Mouse (Mus musculus) layer of hippocampus, postnatal 10 days (tissue): ENCODE results near the gene Mrpl14. TPM values are rescaled to one million over a fixed set of nuclear protein-coding genes. Genes with fewer than 3 reads are reported as not detected.

Experiments used
- DNase-seq, 2 experiments: peaks; one replicate each; pipeline ENCODE4 v3.0.0; 2021; ENCODE audit warnings: low spot score in 2 of 2
- total RNA-seq, 2 experiments: library from RNA; stranded (reverse); gene quantifications; 2 replicates each; pipeline ENCODE4 v1.2.3; 2021

Mrpl14 gene
- total RNA-seq, 2 experiments from 2014 or later = 37.3 to 42.5 TPM

DNA sequence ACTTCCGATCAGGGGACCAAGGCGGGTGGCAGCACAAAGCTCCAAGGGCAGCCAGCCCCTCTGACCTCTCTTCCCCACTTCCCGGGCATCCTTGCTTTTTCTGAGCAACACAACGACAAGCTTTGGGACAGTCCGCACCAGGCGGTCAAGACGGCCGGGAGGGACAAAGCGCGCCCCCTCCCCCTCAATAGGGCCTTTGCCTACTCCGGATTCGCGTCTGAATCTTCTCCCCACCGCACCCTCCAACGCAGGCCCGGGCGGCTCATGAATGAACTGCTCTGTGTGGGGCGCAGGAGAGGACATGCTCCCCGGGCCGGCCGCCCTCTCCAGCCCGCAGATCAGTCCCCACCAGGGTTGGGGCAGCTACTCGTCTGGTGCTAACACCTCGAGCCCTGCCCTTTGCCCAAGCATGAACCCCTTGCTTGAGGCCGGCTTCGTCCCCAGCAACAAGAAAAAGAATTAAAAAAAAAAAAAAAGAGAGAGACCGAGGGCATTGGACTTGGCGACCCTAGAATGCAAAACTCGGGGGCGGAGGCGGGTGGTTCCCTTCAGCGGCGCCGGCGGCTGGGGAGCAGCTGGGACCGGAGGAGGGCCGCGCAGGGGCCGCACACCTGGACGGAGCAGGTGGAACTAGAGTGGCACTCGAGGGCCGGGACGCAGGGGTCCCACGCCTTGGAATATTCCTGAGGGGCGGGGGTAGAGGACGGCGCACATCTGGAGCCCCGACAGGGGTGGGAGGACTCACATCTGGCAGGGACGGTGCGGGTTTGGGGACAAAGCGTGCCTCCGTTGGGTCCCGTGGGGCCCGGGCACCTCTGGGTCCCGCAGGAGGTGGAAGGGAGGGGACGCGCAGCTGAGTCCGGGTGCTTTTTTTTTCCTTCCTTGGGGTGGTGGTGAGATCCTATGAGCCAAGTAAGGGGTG is 690 bp upstream of the Mrpl14 start:
- DNase-seq = peak; percentile 61 to 73

DNA sequence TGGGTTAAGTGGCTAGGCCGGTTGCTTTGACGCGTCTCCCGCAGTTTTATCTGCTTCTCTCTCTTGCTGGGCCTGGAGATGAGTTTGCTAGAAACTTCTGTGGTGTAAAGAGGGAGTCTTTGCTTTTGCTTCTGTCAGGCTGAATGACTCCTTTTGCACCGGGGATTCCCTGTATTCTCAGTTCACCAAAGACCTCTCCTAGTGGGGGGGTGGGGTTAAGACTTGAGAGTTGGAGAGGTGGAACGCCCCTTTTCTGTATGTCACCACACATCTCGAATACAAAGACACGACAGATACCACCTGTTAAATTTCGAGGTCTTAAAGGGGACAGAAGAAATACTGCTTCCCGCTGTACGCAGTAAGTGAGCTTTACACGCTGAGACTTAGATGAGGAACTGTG is 594 bp downstream of the Mrpl14 start, which contains the start of gene Tmem63b:
Tmem63b (minus strand) TSS at position 190 of the 400 bp plus-strand sequence.
- DNase-seq = no peak

DNA sequence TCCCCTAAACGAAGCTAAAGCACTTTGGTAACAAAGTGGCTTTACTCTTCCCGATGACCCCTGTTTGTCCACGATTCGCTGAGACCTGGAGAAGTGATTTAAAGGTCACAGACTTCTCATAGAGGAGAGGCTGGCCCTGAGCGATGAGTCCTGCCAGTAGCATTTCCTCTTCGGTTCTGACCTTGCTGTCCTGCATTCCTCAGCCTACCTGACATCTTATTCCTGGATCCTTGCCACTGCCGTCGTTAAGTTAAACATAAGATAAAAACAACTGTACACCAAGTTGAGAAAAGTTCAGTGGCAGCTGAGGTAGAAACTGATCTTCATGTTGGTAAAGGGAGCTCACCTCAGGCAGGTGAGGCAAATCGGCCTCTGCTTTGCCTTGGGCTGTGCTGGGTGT is 3.0 kb downstream of the Mrpl14 start:
- no peak for DNase-seq

- no peak for DNase-seq
Measured at GRCm38 (mm10) chr17:45690044-45690443, 3.9 kb downstream of the Mrpl14 start.

- no peak for DNase-seq
Measured at GRCm38 (mm10) chr17:45692159-45692558, 6.0 kb downstream of the Mrpl14 start.

DNA sequence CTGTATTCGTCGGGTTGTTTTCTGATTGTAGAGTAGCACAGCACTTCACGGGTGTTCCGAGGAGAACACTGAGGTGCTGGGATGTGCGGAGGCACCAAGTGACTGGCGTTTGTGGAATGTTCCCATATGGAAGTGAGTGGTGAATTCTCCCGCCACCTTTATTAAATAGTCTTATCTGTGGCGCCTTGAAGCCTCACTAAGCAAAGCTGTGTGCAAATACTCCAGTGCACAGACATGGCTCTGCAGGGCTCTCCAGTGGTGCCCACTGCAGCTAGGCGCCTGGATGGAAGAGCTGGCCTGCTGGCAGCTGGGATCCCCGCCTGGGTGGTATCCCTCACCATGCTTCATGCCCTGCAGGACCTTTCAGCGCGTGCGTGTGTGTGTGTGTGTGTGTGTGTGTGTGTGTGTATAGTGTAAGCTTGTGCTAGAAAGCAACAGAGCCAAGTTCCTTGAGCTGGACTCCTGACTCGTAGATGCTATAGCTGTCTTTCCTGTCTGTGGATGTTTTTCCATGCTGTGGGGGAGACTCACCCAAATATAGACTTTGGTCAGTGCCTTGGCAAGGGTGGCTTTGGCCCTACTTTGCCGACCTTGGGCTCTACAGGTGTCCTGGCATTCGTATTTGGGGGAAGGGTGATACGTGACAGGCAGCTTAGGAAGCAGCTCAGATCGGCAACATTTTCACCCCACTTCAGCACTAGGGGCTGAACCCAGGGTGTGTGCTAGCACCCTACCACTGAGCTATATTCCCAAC is 7.9 kb downstream of the Mrpl14 start:
- no peak for DNase-seq

- no peak for DNase-seq
Measured at GRCm38 (mm10) chr17:45695227-45696120, 9.4 kb downstream of the Mrpl14 start.

GRCm38 (mm10) chr17:45696981-45697380 is 10.9 kb downstream of the Mrpl14 start:
- no peak for DNase-seq

DNA sequence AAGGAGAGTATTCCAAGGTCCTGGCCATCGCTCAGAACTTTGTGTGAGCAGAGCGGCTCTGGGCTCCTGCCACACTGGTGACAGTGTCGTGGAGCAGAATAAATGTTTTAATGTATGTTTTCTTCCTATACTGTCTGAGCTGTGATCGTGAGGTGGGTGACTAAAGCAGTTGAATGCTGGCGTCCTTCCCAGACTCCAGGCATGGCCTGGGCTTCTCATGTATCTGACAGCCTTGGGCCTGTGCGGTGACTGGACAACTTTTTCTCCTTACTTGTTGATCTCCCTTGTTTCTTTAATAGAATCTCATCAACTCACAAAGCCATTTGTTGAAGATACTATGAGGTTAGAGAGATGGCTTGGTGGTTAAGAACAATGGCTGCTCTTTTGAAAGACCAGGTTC is 12.2 kb downstream of the Mrpl14 start:
- DNase-seq = no peak

DNA sequence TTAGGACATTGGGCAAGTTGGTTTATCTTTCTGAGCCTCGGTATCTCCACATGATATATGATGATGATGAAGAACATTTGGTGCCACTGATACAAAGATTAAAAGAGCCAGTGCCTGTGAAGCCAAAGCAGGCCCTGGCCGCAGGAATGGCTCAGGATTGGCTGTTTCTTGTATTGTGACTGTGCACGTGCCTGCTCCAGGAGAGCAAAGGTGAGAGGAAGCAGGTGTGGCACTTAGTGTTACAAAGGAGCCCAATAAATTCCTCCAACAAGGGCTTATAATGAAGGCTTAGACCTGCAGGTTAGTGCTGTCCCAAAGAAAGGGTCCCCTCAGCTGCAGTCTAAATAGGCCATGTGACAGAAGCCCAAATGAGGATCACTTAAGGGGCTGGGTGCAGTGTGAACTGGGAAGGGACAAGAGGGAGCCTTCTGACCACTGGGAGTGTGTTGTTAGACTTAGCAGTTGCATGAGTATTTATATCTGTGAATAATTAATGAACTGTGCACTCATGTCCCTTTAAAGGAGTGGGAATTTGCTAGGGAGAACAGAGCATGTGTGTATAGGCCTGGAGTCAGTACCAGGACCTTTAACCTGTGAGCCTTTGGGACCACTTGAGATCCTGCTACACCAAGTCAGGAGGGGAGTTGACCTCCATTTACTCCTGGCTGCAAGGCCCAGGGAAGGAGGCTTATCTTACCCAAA is 13.1 kb downstream of the Mrpl14 start:
- DNase-seq = no peak

DNA sequence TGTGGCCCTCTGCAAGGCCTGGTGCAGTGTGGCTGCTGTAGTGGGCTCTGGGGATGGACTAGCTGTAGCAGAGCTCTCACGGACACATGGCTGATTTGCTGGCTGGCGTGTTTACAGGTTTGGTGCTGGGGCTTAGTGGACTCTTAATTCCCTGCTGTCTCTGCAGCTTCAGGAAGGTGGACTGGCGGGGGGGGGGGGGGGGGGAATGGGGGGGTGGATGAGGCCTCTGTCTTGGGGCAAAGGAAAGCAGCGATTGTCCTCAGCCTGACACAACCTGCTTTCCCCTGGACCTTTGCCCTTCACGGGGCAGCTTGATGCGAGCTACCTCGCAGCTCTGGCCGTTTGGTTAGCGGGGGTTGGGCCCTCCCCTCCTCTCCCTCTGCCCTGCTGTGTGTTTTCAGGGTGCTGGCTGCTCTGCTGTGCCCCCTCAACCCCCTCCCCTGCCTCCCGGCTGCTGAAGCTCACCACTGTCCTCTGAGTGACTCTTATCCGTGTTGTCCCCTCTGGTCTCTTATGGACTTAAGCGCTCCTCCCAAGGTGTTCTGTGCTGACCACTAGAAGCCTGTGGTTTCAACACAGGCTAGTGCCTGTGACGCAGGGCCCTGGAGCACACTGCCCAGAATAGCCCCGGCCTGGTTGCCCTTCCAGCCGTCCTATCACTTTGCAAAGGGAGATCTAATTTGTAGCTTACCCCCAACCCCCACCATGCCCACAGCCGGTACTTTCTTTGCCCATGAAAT is 14.5 kb downstream of the Mrpl14 start:
- DNase-seq = no peak

- DNase-seq = no peak
Measured at GRCm38 (mm10) chr17:45701236-45701591, 15.1 kb downstream of the Mrpl14 start.

GRCm38 (mm10) chr17:45702254-45702653 is 16.1 kb downstream of the Mrpl14 start:
- DNase-seq = no peak

DNA sequence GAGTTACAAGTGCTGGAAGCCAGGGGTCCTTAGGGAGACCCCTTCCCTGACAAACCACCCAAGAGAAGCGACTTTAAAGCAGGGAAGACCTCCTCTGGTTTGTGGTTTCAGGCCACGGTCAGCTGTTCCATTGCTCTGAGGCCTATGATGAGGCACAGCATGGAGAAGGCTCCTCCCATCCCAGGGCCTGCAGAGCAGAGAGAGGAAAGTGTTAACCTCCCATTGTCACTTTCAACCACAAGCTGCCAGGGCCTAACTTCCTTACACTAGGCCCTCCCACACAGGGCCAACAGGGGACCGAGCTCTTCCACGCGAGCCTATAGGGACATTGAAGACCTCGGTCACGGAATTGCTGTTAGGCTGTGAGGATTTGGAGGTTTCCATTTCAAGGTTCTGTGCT is 17.1 kb downstream of the Mrpl14 start:
- no peak for DNase-seq

DNA sequence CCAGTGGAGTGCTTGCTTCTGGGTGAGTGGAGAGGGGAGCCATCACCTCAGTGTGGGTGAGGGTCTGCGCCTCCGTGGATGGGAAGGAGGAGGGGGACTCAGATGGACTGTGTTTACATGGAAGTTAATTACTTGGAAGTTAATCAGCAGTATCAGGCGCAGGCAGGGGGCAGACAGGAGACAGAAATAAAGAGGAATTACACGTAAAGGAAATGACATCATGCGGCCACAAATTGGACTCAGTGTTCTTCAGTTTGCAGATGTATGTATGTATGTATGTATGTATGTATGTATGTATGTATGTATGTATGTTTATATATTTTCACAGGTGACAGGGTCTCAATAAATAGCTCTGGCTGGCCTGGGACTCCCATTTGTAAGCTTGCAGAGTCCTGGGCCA is 20.7 kb downstream of the Mrpl14 start:
- no peak for DNase-seq

DNA sequence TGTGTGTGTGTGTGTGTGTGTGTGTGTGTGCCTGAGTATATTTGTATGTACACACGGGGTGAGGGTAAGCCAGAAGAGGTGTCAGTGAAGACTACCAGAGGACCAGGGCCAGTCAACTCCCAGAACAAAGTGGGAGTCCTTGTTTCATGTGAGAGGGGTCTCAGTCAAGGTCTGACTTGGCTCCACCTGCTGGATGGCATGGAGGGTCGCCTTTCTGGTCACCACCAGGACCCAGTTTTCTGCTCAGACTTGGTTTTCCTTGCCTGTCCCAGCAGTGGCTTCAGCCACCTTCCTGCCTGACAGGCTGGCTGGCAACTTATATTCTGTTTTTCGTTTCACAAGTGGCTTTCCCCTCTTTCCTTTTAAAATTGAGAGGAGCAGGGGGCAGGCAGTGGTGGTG is 21.3 kb downstream of the Mrpl14 start:
- DNase-seq = no peak

DNA sequence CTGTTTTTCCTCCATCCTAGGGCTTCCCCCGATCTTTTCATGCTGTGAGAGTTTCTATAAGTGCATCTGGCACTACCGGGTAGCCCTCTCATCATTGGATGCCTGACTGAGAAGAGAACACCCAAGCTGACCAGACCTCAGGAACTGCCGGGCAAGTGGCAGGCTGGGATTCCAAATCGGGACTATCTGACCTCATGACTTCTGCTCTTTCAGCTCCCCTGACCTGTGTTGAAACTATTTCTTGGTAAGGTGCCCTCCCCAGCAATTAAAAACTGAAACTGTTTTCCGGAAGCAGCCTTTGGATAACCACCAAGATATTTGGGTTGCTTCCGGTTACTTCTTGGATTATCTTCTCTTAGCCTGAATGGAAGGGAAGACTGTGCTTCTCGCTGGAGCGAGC is 22.1 kb downstream of the Mrpl14 start:
- DNase-seq = no peak

GRCm38 (mm10) chr17:45709829-45710228 is 23.7 kb downstream of the Mrpl14 start:
- DNase-seq = no peak

DNA sequence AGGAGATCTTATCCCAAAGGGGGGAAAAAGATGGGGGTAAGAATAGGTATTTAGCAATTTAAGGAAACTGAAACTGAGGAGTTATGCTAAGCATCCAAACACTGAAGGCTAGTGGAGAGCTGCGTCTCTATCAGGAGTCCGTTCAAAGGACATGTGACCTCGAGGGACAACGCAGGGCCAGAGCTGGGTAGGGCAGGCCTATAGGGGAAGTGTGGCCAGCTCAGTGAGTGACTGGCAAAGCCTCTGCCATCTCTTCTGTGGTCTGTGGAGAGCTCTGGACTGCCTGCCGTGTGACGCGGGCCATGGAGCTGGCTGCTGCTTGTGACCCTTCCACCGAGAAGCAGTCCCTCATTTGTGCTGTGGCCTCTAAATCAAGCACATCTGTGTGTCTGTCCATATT is 24.3 kb downstream of the Mrpl14 start:
- DNase-seq = no peak

DNA sequence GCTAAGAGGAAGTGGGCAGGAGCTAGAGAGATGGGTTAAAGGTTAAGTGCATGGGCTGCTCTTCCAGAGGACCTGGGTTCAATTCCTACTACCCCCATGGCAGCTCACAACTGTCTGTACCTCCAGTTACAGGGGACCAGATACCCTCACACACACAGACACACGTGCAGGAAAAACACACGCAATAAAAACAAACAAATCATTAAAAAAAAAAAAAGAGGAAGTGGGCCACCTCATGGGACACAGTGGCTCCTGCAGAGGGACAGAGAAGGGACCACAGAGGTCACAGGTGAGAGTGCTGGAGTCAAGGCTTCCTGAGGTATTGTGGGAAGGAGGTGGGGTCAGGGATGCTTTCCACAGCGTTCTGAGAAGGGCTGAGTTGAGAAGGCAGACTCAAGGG is 25.4 kb downstream of the Mrpl14 start:
- no peak for DNase-seq
